Mouse (Mus musculus): ENCODE measurements around the gene Camp.

Camp gene

GRCm38 (mm10) chr9:109854341-109854740 lies 4.9 kb upstream of the Camp start:
- WGBS: 94% methylated on average over 2 of the region's 2 CpGs

GRCm38 (mm10) chr9:109850099-109850498 lies 682 bp upstream of the Camp start:
- 88% methylated on average over 5 of the region's 5 CpGs for WGBS

- WGBS: 6% methylated on average over 6 of the region's 6 CpGs
Measured at GRCm38 (mm10) chr9:109833088-109833412, 16.4 kb downstream of the Camp start.

GRCm38 (mm10) chr9:109832391-109833087 lies 16.9 kb downstream of the Camp start, which contains the start of gene Nme6:
Gene Nme6, plus strand, starts transcription at chr9:109832749.
- WGBS: under 1% methylated on average over 32 of the region's 32 CpGs

GRCm38 (mm10) chr9:109826181-109826580 lies 23.2 kb downstream of the Camp start:
- 77% methylated on average over 5 of the region's 5 CpGs for WGBS

GRCm38 (mm10) chr9:109825739-109826138 lies 23.7 kb downstream of the Camp start:
- WGBS: 70% methylated on average over 4 of the region's 4 CpGs

GRCm38 (mm10) chr9:109816341-109816740 lies 33.1 kb downstream of the Camp start:
- WGBS: 38% methylated on average over 6 of the region's 6 CpGs

GRCm38 (mm10) chr9:109813424-109813823 lies 36.0 kb downstream of the Camp start:
- 26% methylated on average over 7 of the region's 7 CpGs for WGBS

- WGBS: 74% methylated on average over 1 of the region's 1 CpGs
Measured at GRCm38 (mm10) chr9:109811980-109812379, 37.4 kb downstream of the Camp start, which contains the start of gene Spink8. Gene Spink8, plus strand, starts transcription at chr9:109812280.

- 64% methylated on average over 3 of the region's 3 CpGs for WGBS
Measured at GRCm38 (mm10) chr9:109807898-109808297, 41.5 kb downstream of the Camp start.

- WGBS: 85% methylated on average over 2 of the region's 2 CpGs
Measured at GRCm38 (mm10) chr9:109806695-109807293, 42.6 kb downstream of the Camp start.

GRCm38 (mm10) chr9:109806260-109806659 lies 43.2 kb downstream of the Camp start:
- WGBS: 51% methylated on average over 1 of the region's 1 CpGs

- 87% methylated on average over 2 of the region's 2 CpGs for WGBS
Measured at GRCm38 (mm10) chr9:109805596-109805995, 43.8 kb downstream of the Camp start.

- 89% methylated on average over 1 of the region's 1 CpGs for WGBS
Measured at GRCm38 (mm10) chr9:109798051-109798450, 51.4 kb downstream of the Camp start.
